Mouse (Mus musculus) midbrain, postnatal 0 days (tissue): ENCODE results near the gene Hoxc12. TPM values are rescaled to one million over a fixed set of nuclear protein-coding genes. Genes with fewer than 3 reads are reported as not detected.

ENCODE experiments used
- ATAC-seq: fragments of 200-750 bp; cut with Nextera tagmentation; 2 replicates; pipeline ENCODE4 v1.8.0; 2017; ENCODE audit warnings: moderate number of reproducible peaks, mild to moderate bottlenecking, moderate TSS enrichment, moderate library complexity; ENCODE audit not compliant: low FRiP score
- DNase-seq: peaks from one replicate; pipeline ENCODE4 v3.0.0-alpha.2; 2015; ENCODE audit warnings: low spot score
- H3K27ac ChIP-seq: fragments of 300-500 bp; sonication (generic); 2 replicates; pipeline ENCODE4 v1.5.1; 2014; ENCODE audit warnings: low read depth, mild to moderate bottlenecking, low read length, mixed read lengths
- H3K27me3 ChIP-seq: fragments of 300-500 bp; sonication (generic); 2 replicates; pipeline ENCODE4 v1.6.1; 2014; ENCODE audit warnings: low read length, control low read depth, mixed read lengths; ENCODE audit not compliant: insufficient read depth
- H3K36me3 ChIP-seq: fragments of 300-500 bp; sonication (generic); 2 replicates; pipeline ENCODE4 v1.6.1; 2014; ENCODE audit warnings: low read length, control low read depth, mixed read lengths; ENCODE audit not compliant: insufficient read depth
- H3K4me1 ChIP-seq: fragments of 300-500 bp; sonication (generic); 2 replicates; pipeline ENCODE4 v1.6.1; 2014; ENCODE audit warnings: mild to moderate bottlenecking, control low read depth, antibody characterized with exemption, low read length, mixed read lengths; ENCODE audit not compliant: insufficient read depth
- H3K4me2 ChIP-seq: fragments of 300-500 bp; sonication (generic); 2 replicates; pipeline ENCODE4 v1.6.1; 2014; ENCODE audit warnings: low read depth, mild to moderate bottlenecking, low read length, mixed read lengths; ENCODE audit not compliant: poor library complexity, severe bottlenecking
- H3K4me3 ChIP-seq: fragments of 300-500 bp; sonication (generic); 2 replicates; pipeline ENCODE4 v1.5.1; 2014; ENCODE audit warnings: low read depth, mild to moderate bottlenecking, low read length, moderate library complexity
- H3K9ac ChIP-seq: fragments of 300-500 bp; sonication (generic); replicated peaks from 2 replicates; pipeline ENCODE4 v1.6.1; 2014; ENCODE audit warnings: mild to moderate bottlenecking, low read length, moderate library complexity, mixed read lengths; ENCODE audit not compliant: poor library complexity, severe bottlenecking
- H3K9me3 ChIP-seq: fragments of 300-500 bp; sonication (generic); 2 replicates; pipeline ENCODE4 v1.6.1; 2016; ENCODE audit warnings: low read length, control low read depth
- CTCF ChIP-seq: IDR thresholded peaks from 2 replicates; pipeline ENCODE4 v1.5.1; 2016; ENCODE audit warnings: antibody characterized with exemption, mild to moderate bottlenecking
- WGBS: fragments of 180-500 bp; shearing (Covaris S2); extraction: QIAGEN DNeasy Blood & Tissue Kit; methylation state at CpG from one replicate; pipeline ENCODE4 v1.1.7; 2014; 5-methylcytosine and 5-hydroxymethylcytosine counted together
- polyA plus RNA-seq: library from polyadenylated mRNA; unstranded; fragments of >200 nt; fragmentation: Nextera tagmentation; extraction: Ambion mirVana; gene quantifications from 2 replicates; pipeline ENCODE4 v1.2.1, GENCODE M21; 2015
- total RNA-seq: library from RNA; depleted of rRNA; stranded (reverse); fragments of >200 nt; gene quantifications from 2 replicates; pipeline ENCODE4 v1.2.3, GENCODE M21; 2014; rRNA removed

The Hoxc12 gene
- not detected in 2 replicates for total RNA-seq
- polyA plus RNA-seq: not detected in 2 replicates

DNA sequence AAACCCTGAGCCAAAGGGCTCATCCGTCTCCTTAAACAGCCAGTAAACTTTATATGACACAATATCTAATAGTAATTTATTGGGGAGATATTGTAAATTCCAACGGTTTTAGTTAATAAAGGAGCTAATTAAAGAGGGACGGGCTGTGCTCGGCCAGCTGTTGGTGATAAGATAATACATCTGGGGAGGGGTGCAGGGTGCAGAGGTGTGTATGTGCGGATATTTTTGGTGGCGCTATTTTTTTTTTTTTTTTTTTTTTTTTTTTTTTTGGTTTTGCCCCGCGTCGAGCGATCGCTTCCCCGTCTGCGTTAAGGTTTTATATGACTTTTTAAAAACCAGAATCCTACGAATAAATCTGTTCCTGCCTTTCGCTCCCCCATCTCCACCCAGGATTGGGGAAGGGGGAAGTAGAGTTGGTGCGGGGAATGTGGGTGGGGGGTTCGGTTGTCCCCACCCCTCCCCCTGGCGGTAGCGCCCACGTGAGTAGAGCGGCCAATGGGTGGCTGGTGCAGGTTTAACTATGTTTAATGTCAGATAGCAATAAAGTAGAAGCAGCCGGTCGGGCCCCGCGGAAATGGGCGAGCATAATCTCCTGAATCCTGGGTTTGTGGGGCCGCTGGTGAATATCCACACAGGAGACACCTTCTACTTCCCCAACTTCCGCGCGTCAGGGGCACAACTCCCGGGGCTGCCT is at the start of gene Hoxc12:
Gene Hoxc12 (plus strand): TSS at position 479 of the 694 bp plus-strand sequence.
- DNase-seq (no peak), ATAC-seq (no peak)
- Histone ChIP-seq H3K36me3 (no peaks in the 10 kb centered on the region), H3K4me3 (no peak within 1 kb of the TSS), H3K9ac (no peak within 1 kb of the TSS), H3K4me1 (no peaks in the 10 kb centered on the region), H3K4me2 (no peak within 1 kb of the TSS), H3K27ac (no peak within 1 kb of the TSS), H3K27me3 (peaks cover 94% of the 10 kb centered on the region), H3K9me3 (no peaks in the 10 kb centered on the region)
- 3% methylated on average over 31 of the region's 31 CpGs for WGBS
- TF ChIP-seq CTCF: no peak

DNA sequence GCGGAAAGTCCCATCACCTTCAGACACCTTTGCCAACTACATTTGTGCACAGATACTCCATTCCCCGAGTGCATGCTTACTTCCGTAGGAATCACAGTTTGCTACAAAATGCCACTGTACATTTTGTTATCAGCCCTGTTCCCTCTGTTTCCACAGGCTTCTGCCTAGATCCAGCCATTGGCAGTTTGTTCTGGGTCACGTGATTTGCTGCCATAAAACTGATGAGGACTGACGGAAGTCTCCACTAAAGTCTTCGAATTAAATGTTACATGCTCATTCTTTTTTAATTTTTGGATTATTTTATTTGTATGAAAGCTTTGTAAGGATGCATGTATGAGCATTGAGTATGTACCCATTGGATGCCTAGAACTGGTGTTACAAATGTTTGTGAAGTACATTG is 41.4 kb upstream of the Hoxc12 start:
- Histone ChIP-seq H3K4me3 (no peak overlapping the region), H3K36me3 (no peaks in the 10 kb centered on the region), H3K4me2 (no peak overlapping the region), H3K9ac (no peak overlapping the region), H3K27me3 (peaks cover 10% of the 10 kb centered on the region), H3K27ac (no peak overlapping the region), H3K4me1 (no peaks in the 10 kb centered on the region), H3K9me3 (no peaks in the 10 kb centered on the region)
- no peak for TF ChIP-seq CTCF
- ATAC-seq: no peak
- DNase-seq: no peak
- 90% methylated on average over 6 of the region's 6 CpGs for WGBS

DNA sequence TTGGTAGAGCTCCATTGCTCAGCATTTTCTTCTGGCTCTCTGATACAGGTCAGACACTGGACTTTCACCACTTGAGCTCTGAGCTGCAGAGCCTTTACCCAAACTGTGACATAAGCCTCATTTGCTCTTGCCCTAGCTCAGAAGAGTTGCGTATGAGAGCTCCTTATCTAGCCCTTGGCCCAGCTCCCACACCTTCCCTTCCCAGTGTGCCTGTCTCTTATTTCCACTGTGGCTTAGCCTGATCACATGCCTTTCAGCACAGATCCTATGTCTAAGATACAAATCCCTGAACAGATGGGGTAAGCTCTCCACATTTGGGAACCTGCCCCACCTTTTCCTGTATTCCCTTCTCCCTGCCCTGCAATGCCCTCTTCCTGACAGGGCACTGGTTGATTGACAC is 31.6 kb upstream of the Hoxc12 start:
- no peaks in the 10 kb centered on the region for H3K4me1 ChIP-seq
- ATAC-seq (no peak), DNase-seq (no peak)
- H3K27me3 ChIP-seq: peaks cover 75% of the 10 kb centered on the region
- H3K9ac ChIP-seq: no peak overlapping the region
- no peak overlapping the region for H3K27ac ChIP-seq
- H3K9me3 ChIP-seq: no peaks in the 10 kb centered on the region
- no peaks in the 10 kb centered on the region for H3K36me3 ChIP-seq
- H3K4me3 ChIP-seq: no peak overlapping the region
- H3K4me2 ChIP-seq: no peak overlapping the region
- 76% methylated on average over 1 of the region's 1 CpGs for WGBS
- TF ChIP-seq CTCF: no peak

DNA sequence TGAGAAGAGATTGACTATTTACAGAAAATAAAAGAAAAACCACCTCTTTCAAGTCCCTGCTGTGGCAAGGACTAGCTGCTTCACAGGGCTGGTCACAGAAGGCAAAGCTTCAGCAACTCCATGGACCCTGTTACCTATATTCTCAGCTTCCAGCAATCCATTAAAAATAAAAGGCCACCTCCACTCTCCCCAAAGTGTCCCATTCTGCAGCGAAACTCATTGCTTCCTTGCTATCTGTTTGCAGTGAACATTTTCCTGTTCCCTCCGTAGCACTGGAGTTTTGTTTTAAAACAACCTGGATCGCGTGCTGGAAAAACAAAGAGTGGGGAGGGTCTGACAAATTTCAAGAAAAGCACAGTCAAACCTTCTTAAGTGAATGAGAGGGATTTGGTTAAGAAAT is 27.0 kb upstream of the Hoxc12 start:
- Histone ChIP-seq H3K27ac (no peak overlapping the region), H3K4me1 (no peaks in the 10 kb centered on the region), H3K4me2 (no peak overlapping the region), H3K9me3 (no peaks in the 10 kb centered on the region), H3K27me3 (peaks cover 85% of the 10 kb centered on the region), H3K36me3 (no peaks in the 10 kb centered on the region), H3K9ac (no peak overlapping the region), H3K4me3 (no peak overlapping the region)
- no peak for TF ChIP-seq CTCF
- 2% methylated on average over 4 of the region's 4 CpGs for WGBS
- DNase-seq: no peak
- ATAC-seq: no peak

DNA sequence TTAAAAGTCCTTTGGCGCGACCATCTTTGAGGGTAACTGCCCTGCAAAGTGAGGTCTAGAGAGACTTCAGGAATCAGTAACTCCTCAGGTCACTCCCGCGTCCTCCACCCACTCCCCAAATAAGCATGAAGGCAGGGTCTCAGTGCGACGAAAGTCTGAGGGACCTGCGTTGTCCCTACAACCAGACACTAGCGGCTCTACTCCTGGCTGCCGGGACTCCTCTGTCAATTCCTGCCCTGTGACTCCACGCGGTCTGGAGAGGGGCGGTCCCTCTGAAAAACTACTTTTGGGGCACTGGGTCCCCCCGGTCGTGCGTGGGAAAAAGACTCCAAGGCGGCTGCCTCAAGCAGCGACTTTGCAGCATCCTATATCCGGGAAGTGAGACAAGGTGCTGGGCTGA is 26.5 kb upstream of the Hoxc12 start:
- no peak for TF ChIP-seq CTCF
- no peak overlapping the region for H3K4me2 ChIP-seq
- no peak overlapping the region for H3K4me3 ChIP-seq
- ATAC-seq (no peak), DNase-seq (no peak)
- no peaks in the 10 kb centered on the region for H3K36me3 ChIP-seq
- no peaks in the 10 kb centered on the region for H3K4me1 ChIP-seq
- no peaks in the 10 kb centered on the region for H3K9me3 ChIP-seq
- H3K27ac ChIP-seq: no peak overlapping the region
- H3K27me3 ChIP-seq: peaks cover 85% of the 10 kb centered on the region
- H3K9ac ChIP-seq: no peak overlapping the region
- 0% methylated on average over 18 of the region's 18 CpGs for WGBS

DNA sequence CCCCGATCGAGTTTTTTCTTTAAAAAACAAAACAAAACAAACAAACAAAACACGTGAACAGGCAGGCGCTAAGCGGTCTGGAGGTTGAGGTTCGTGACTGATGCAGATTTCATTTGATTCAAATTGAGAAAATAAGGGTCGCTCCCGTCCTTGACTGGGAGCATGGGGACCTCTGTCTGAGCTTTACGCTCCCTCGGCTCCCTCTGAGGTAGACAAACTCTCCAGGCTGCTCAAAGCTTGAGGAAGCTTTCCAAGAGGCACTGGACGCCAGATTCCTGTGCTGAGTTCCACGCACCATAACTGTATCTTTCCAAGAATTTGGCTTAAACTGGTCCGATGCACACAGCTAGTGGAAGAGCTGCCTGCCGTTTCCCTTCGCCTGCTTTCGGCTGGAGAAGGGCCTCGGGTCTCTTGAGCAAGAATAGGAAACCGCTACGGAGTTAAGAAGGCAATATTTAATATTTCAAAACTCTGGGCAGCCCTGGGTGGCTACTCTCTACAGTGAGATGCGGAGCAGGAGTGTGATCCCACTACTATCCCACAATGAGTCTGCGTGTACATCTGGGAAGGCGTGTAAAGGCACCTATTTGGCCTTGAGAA is 26.0 kb upstream of the Hoxc12 start:
- no peak overlapping the region for H3K27ac ChIP-seq
- H3K9ac ChIP-seq: no peak overlapping the region
- H3K4me1 ChIP-seq: no peaks in the 10 kb centered on the region
- H3K9me3 ChIP-seq: no peaks in the 10 kb centered on the region
- H3K36me3 ChIP-seq: no peaks in the 10 kb centered on the region
- ATAC-seq (no peak), DNase-seq (no peak)
- WGBS: 2% methylated on average over 22 of the region's 22 CpGs
- H3K27me3 ChIP-seq: peaks cover 83% of the 10 kb centered on the region
- H3K4me3 ChIP-seq: no peak overlapping the region
- no peak overlapping the region for H3K4me2 ChIP-seq
- no peak for TF ChIP-seq CTCF
